Mouse (Mus musculus) Patski (cell line): ENCODE measurements around the gene C1qtnf5. TPM values are rescaled to one million over a fixed set of nuclear protein-coding genes. Genes with fewer than 3 reads are reported as not detected.

Source experiments
- ATAC-seq: fragments of 100-300 bp; one replicate; pipeline ENCODE4 v1.8.0; 2021
- CTCF ChIA-PET: fragments of 350-600 bp; sonication (Branson Sonifier 250); formaldehyde crosslinking; loops from one replicate; lab custom pipeline; 2022; ENCODE audit warnings: inconsistent platforms; lab: Charles Lee
- POLR2A ChIA-PET: fragments of 350-600 bp; sonication (Branson Sonifier 250); formaldehyde crosslinking; loops from one replicate; lab custom pipeline; 2022; ENCODE audit warnings: antibody characterized with exemption, inconsistent platforms; lab: Charles Lee
- DNase-seq: peaks from one replicate; pipeline ENCODE4 v3.0.0-alpha.2; 2011; ENCODE audit warnings: low read depth, low spot score
- H3K27me3 ChIP-seq: fragments of 371-371 bp; one replicate; pipeline ENCODE4 v1.5.1; 2021
- CTCF ChIP-seq: fragments of 100-300 bp; IDR thresholded peaks from one replicate; pipeline ENCODE4 v1.5.1; 2021
- in situ Hi-C: fragments of 300-500 bp; cut with MboI; formaldehyde crosslinking; loops from 3 replicates; pipeline ENCODE4 v1.11.1; 2018; ENCODE audit warnings: low pct_unique_long_range_greater_than_20kb, mixed read lengths
- polyA plus RNA-seq: library from polyadenylated mRNA; unstranded; gene quantifications from one replicate; pipeline ENCODE4 v1.2.3, GENCODE M21; 2021

C1qtnf5 gene
- polyA plus RNA-seq, 1 experiment from 2014 or later = 0.15 TPM

GRCm38 (mm10) chr9:44085276-44085675 is 21.8 kb upstream of the C1qtnf5 start:
- TF ChIP-seq CTCF = no peak
- H3K27me3 ChIP-seq = no peaks in the 10 kb centered on the region
- DNase-seq (no peak), ATAC-seq (peak; percentile 21)
- CTCF ChIA-PET = no interaction called here
- in situ Hi-C loops = no loop called here
- POLR2A ChIA-PET = no interaction called here

- no peak for TF ChIP-seq CTCF
- no peaks in the 10 kb centered on the region for H3K27me3 ChIP-seq
- in situ Hi-C loops = no loop called here
- CTCF ChIA-PET = interaction anchor here (2.0 kb wide), 1 partner anchor 9 kb away, joined by 6 read pairs; no protein-coding TSS in a partner anchor
- DNase-seq (no peak), ATAC-seq (no peak)
- POLR2A ChIA-PET = no interaction called here
Observed at GRCm38 (mm10) chr9:44085741-44086665, 21.0 kb upstream of the C1qtnf5 start.

GRCm38 (mm10) chr9:44086960-44087359 is 20.1 kb upstream of the C1qtnf5 start:
- in situ Hi-C loops = no loop called here
- TF ChIP-seq CTCF = no peak
- ChIA-PET CTCF (interaction anchor here (2.0 kb wide), 1 partner anchor 10 kb away, joined by 6 read pairs; no protein-coding TSS in a partner anchor), POLR2A (interaction anchor here (1.3 kb wide), 1 partner anchor 16 kb away, joined by 5 read pairs; no protein-coding TSS in a partner anchor)
- DNase-seq (no peak), ATAC-seq (no peak)
- no peaks in the 10 kb centered on the region for H3K27me3 ChIP-seq

- ChIA-PET POLR2A (interaction anchor here (1.3 to 1.4 kb wide), 2 partner anchors 11 to 17 kb away, joined by 3 to 5 read pairs; no protein-coding TSS in a partner anchor), CTCF (interaction anchor here (1.0 to 2.0 kb wide), 4 partner anchors 11 to 31 kb away, joined by 3 to 6 read pairs (median 3); no protein-coding TSS in a partner anchor)
- in situ Hi-C loops = no loop called here
- no peak for DNase-seq
- no peak for TF ChIP-seq CTCF
- no peak for ATAC-seq
- no peaks in the 10 kb centered on the region for H3K27me3 ChIP-seq
Observed at GRCm38 (mm10) chr9:44087761-44088455, 19.1 kb upstream of the C1qtnf5 start.

GRCm38 (mm10) chr9:44088877-44089608 is 18.0 kb upstream of the C1qtnf5 start:
- no peaks in the 10 kb centered on the region for H3K27me3 ChIP-seq
- DNase-seq (no peak), ATAC-seq (no peak)
- POLR2A ChIA-PET = interaction anchor here (1.4 kb wide), 1 partner anchor 12 kb away, joined by 3 read pairs; no protein-coding TSS in a partner anchor
- no peak for TF ChIP-seq CTCF
- in situ Hi-C loops = no loop called here
- CTCF ChIA-PET = interaction anchor here (1.0 to 1.2 kb wide), 2 partner anchors 21 to 25 kb away, joined by 3 read pairs; no protein-coding TSS in a partner anchor

- ATAC-seq (no peak), DNase-seq (no peak)
- ChIA-PET POLR2A (interaction anchor here (0.6 to 1.7 kb wide), 2 partner anchors 27 to 77 kb away, joined by 4 to 7 read pairs; partner anchors contain the start of gene Usp2), CTCF (interaction anchor here (0.8 to 3.4 kb wide), 8 partner anchors 11 to 27 kb away, joined by 3 to 24 read pairs (median 5); partner anchors contain the start of gene Usp2)
- H3K27me3 ChIP-seq = no peaks in the 10 kb centered on the region
- TF ChIP-seq CTCF = no peak
- in situ Hi-C loops = no loop called here
Observed at GRCm38 (mm10) chr9:44093612-44094503, 13.2 kb upstream of the C1qtnf5 start.

- ChIA-PET POLR2A (interaction anchor here (1.7 kb wide), 1 partner anchor 28 kb away, joined by 4 read pairs; the partner anchor contains the start of gene Usp2), CTCF (interaction anchor here (0.8 to 3.4 kb wide), 9 partner anchors 10 to 111 kb away, joined by 3 to 24 read pairs (median 5); partner anchors contain the start of gene Usp2)
- TF ChIP-seq CTCF = no peak
- H3K27me3 ChIP-seq = no peaks in the 10 kb centered on the region
- no peak for ATAC-seq
- DNase-seq = no peak
- in situ Hi-C loops = no loop called here
Observed at GRCm38 (mm10) chr9:44094737-44095136, 12.3 kb upstream of the C1qtnf5 start.

- in situ Hi-C loops = no loop called here
- no peaks in the 10 kb centered on the region for H3K27me3 ChIP-seq
- CTCF ChIA-PET = interaction anchor here (1.2 to 3.4 kb wide), 5 partner anchors 14 to 112 kb away, joined by 3 to 24 read pairs (median 6); no protein-coding TSS in a partner anchor
- DNase-seq = no peak
- TF ChIP-seq CTCF = no peak
- POLR2A ChIA-PET = no interaction called here
- ATAC-seq = no peak
Observed at GRCm38 (mm10) chr9:44095781-44096180, 11.3 kb upstream of the C1qtnf5 start.

GRCm38 (mm10) chr9:44096536-44096935 is 10.5 kb upstream of the C1qtnf5 start:
- in situ Hi-C loops = no loop called here
- CTCF ChIA-PET = interaction anchor here (1.2 to 3.4 kb wide), 4 partner anchors 13 to 39 kb away, joined by 3 to 24 read pairs (median 6); no protein-coding TSS in a partner anchor

More at GRCm38 (mm10) chr9:44096536-44096935, 10.5 kb upstream of the C1qtnf5 start:
- no peaks in the 10 kb centered on the region for H3K27me3 ChIP-seq
- POLR2A ChIA-PET = no interaction called here
- DNase-seq (no peak), ATAC-seq (no peak)
- no peak for TF ChIP-seq CTCF
